Mouse (Mus musculus) G1E-ER4 (cell line): ENCODE data around the gene Olfr1051. TPM values are rescaled to one million over a fixed set of nuclear protein-coding genes. Genes with fewer than 3 reads are reported as not detected.
"Not testable (repeated sequence)": the region's sequence is repeated elsewhere in the genome, so short reads cannot be mapped to it uniquely, and the experiment has no call there.

ENCODE experiments used
- GATA1 ChIP-seq: IDR thresholded peaks from one replicate; pipeline ENCODE4 v1.8.0; 2012; ENCODE audit warnings: low read length, inconsistent platforms
- polyA plus RNA-seq: library from polyadenylated mRNA; stranded (reverse); fragments of >175 nt; gene quantifications from 2 replicates; pipeline ENCODE4 v1.2.3, GENCODE M21; 2012

Olfr1051 gene
- not detected in 2 replicates for polyA plus RNA-seq

GRCm38 (mm10) chr2:86278988-86279387 is at the start of gene Olfr1051:
Gene Olfr1051 (minus strand): TSS chr2:86279088.
- not testable (repeated sequence) for TF ChIP-seq GATA1

- TF ChIP-seq GATA1 = no peak
Observed at GRCm38 (mm10) chr2:86315184-86315583, 36.3 kb upstream of the Olfr1051 start, which contains the start of gene Olfr1053. Gene Olfr1053 (minus strand): TSS chr2:86315284.

- TF ChIP-seq GATA1 = no peak
Observed at GRCm38 (mm10) chr2:86292155-86292554, 13.3 kb upstream of the Olfr1051 start, which contains the start of gene Olfr1052. Gene Olfr1052 (plus strand): TSS chr2:86292455.

- TF ChIP-seq GATA1 = not testable (repeated sequence)
Observed at GRCm38 (mm10) chr2:86258228-86258627, 20.7 kb downstream of the Olfr1051 start, which contains the start of gene Olfr1049. Gene Olfr1049 (minus strand): TSS chr2:86258328.

GRCm38 (mm10) chr2:86240189-86240588 is 38.7 kb downstream of the Olfr1051 start, which contains the start of gene Olfr1048:
Gene Olfr1048 (minus strand): TSS chr2:86240289.
- no peak for TF ChIP-seq GATA1

GRCm38 (mm10) chr2:86231301-86231700 is 47.6 kb downstream of the Olfr1051 start, which contains the start of gene Olfr1047:
Gene Olfr1047 (minus strand): TSS chr2:86231401.
- TF ChIP-seq GATA1 = no peak

Other genes with a start within 250 kb of the Olfr1051 start
- gene Olfr1034, start 233.2 kb downstream of the Olfr1051 start, polyA plus RNA-seq = not detected in 2 replicates
- gene Olfr1036, start 205.1 kb downstream of the Olfr1051 start, polyA plus RNA-seq = not detected in 2 replicates
- not detected in 2 replicates for gene Olfr1037, start 191.7 kb downstream of the Olfr1051 start, polyA plus RNA-seq
- gene Olfr1039, start 143.2 kb downstream of the Olfr1051 start, polyA plus RNA-seq = not detected in 2 replicates
- gene Olfr1040, start 132.4 kb downstream of the Olfr1051 start, polyA plus RNA-seq = not detected in 2 replicates
- not detected in 2 replicates for gene Olfr1042, start 117.2 kb downstream of the Olfr1051 start, polyA plus RNA-seq
- gene Olfr1043, start 111.6 kb downstream of the Olfr1051 start, polyA plus RNA-seq = not detected in 2 replicates
- gene Olfr1044, start 101.3 kb downstream of the Olfr1051 start, polyA plus RNA-seq = not detected in 2 replicates
- gene Olfr52, start 93.4 kb downstream of the Olfr1051 start, polyA plus RNA-seq = not detected in 2 replicates
- not detected in 2 replicates for gene Olfr1045, start 76.1 kb downstream of the Olfr1051 start, polyA plus RNA-seq
- gene Olfr1046, start 59.8 kb downstream of the Olfr1051 start, polyA plus RNA-seq = not detected in 2 replicates
- not detected in 2 replicates for gene Olfr1047, start 47.7 kb downstream of the Olfr1051 start, polyA plus RNA-seq
- not detected in 2 replicates for gene Olfr1048, start 38.8 kb downstream of the Olfr1051 start, polyA plus RNA-seq
- not detected in 2 replicates for gene Olfr1049, start 20.8 kb downstream of the Olfr1051 start, polyA plus RNA-seq
- not detected in 2 replicates for gene Olfr1052, start 13.4 kb upstream of the Olfr1051 start, polyA plus RNA-seq
- gene Olfr1053, start 36.2 kb upstream of the Olfr1051 start, polyA plus RNA-seq = not detected in 2 replicates
- not detected in 2 replicates for gene Olfr1054, start 56.3 kb upstream of the Olfr1051 start, polyA plus RNA-seq
- not detected in 2 replicates for gene Olfr1055, start 71.2 kb upstream of the Olfr1051 start, polyA plus RNA-seq
- not detected in 2 replicates for gene Olfr1056, start 83.4 kb upstream of the Olfr1051 start, polyA plus RNA-seq
- gene Olfr1057, start 99.3 kb upstream of the Olfr1051 start, polyA plus RNA-seq = not detected in 2 replicates
- gene Olfr1058, start 109.5 kb upstream of the Olfr1051 start, polyA plus RNA-seq = not detected in 2 replicates
- gene Olfr1061, start 135.0 kb upstream of the Olfr1051 start, polyA plus RNA-seq = not detected in 2 replicates
- gene Olfr1062, start 147.7 kb upstream of the Olfr1051 start, polyA plus RNA-seq = not detected in 2 replicates
- gene Olfr1065, start 171.5 kb upstream of the Olfr1051 start, polyA plus RNA-seq = not detected in 2 replicates
- not detected in 2 replicates for gene Olfr1066, start 177.2 kb upstream of the Olfr1051 start, polyA plus RNA-seq
- not detected in 2 replicates for gene Olfr228, start 208.3 kb upstream of the Olfr1051 start, polyA plus RNA-seq
- not detected in 2 replicates for gene Olfr1076, start 229.4 kb upstream of the Olfr1051 start, polyA plus RNA-seq